Mouse (Mus musculus): Measurements from ENCODE around the gene Zbtb9. TPM values are rescaled to one million over a fixed set of nuclear protein-coding genes. Genes with fewer than 3 reads are reported as not detected.

Gene Zbtb9
- polyA plus RNA-seq, 1 experiment from 2014 or later, result 19.1 TPM

GRCm38 (mm10) chr17:27050853-27051252, 77.9 kb downstream of the Zbtb9 start:
- no peak overlapping the region for H3K9ac ChIP-seq (replicated peaks; ENCODE audit: low read depth, low read length)
- no peaks in the 10 kb centered on the region for H3K36me3 ChIP-seq (ENCODE audit: control insufficient read depth, insufficient read depth)
- no peak overlapping the region for H3K4me3 ChIP-seq (replicated peaks; ENCODE audit: low read length)
- H3K4me2 ChIP-seq (ENCODE audit: low read length), result no peak overlapping the region
- H3K9me3 ChIP-seq (ENCODE audit: control insufficient read depth, low read length), result 0 out of 2 replicates have a peak, but pooled peaks cover 2% of the 10 kb centered on the region
- peaks cover 6% of the 10 kb centered on the region; the same call in 1 of the 2 replicates for H3K27me3 ChIP-seq (replicated peaks; ENCODE audit: control insufficient read depth, insufficient read depth, low read length)
- H3K4me1 ChIP-seq (replicated peaks; ENCODE audit: control insufficient read depth, insufficient read depth, low read length), result no peaks in the 10 kb centered on the region
- WGBS, result 74% methylated on average over 5 of the region's 5 CpGs
- H3K27ac ChIP-seq (ENCODE audit: low read length), result no peak overlapping the region
- no peak for ATAC-seq

- Histone ChIP-seq H3K4me1 (replicated peaks; ENCODE audit: control insufficient read depth, insufficient read depth, low read length) (peaks cover 3% of the 10 kb centered on the region), H3K27ac (ENCODE audit: low read length) (no peak overlapping the region), H3K9ac (replicated peaks; ENCODE audit: low read depth, low read length) (no peak overlapping the region), H3K36me3 (ENCODE audit: control insufficient read depth, insufficient read depth) (no peaks in the 10 kb centered on the region), H3K4me2 (ENCODE audit: low read length) (no peak overlapping the region), H3K27me3 (replicated peaks; ENCODE audit: control insufficient read depth, insufficient read depth, low read length) (peaks cover 11% of the 10 kb centered on the region), H3K4me3 (replicated peaks; ENCODE audit: low read length) (no peak overlapping the region), H3K9me3 (ENCODE audit: control insufficient read depth, low read length) (0 out of 2 replicates have a peak, but pooled peaks cover 2% of the 10 kb centered on the region)
- ATAC-seq, result no peak
- 43% methylated on average over 10 of the region's 11 CpGs for WGBS
These were observed 78.5 kb downstream of the Zbtb9 start for GRCm38 (mm10) chr17:27051514-27051913.

- ATAC-seq, result no peak
- Histone ChIP-seq H3K27me3 (replicated peaks; ENCODE audit: control insufficient read depth, insufficient read depth, low read length) (peaks cover 43% of the 10 kb centered on the region), H3K9ac (replicated peaks; ENCODE audit: low read depth, low read length) (no peak overlapping the region), H3K4me3 (replicated peaks; ENCODE audit: low read length) (no peak overlapping the region), H3K27ac (ENCODE audit: low read length) (no peak overlapping the region), H3K4me2 (ENCODE audit: low read length) (peak overlapping the region; percentile 68), H3K9me3 (ENCODE audit: control insufficient read depth, low read length) (no peaks in the 10 kb centered on the region), H3K36me3 (ENCODE audit: control insufficient read depth, insufficient read depth) (no peaks in the 10 kb centered on the region), H3K4me1 (replicated peaks; ENCODE audit: control insufficient read depth, insufficient read depth, low read length) (peaks cover 13% of the 10 kb centered on the region)
- 1% methylated on average over 13 of the region's 13 CpGs for WGBS
These were observed 83.2 kb downstream of the Zbtb9 start for GRCm38 (mm10) chr17:27056170-27056569.

GRCm38 (mm10) chr17:27056812-27057516, 84.0 kb downstream of the Zbtb9 start, which contains the start of gene Itpr3:
Gene Itpr3, plus strand, starts transcription at chr17:27057304.
- ATAC-seq, result no peak
- Histone ChIP-seq H3K27ac (ENCODE audit: low read length) (no peak within 1 kb of the TSS), H3K4me3 (replicated peaks; ENCODE audit: low read length) (peak within 1 kb of the TSS; percentile 46), H3K9ac (replicated peaks; ENCODE audit: low read depth, low read length) (peak within 1 kb of the TSS; percentile 50), H3K4me2 (ENCODE audit: low read length) (peak within 1 kb of the TSS; percentile 68), H3K36me3 (ENCODE audit: control insufficient read depth, insufficient read depth) (no peaks in the 10 kb centered on the region), H3K9me3 (ENCODE audit: control insufficient read depth, low read length) (no peaks in the 10 kb centered on the region), H3K27me3 (replicated peaks; ENCODE audit: control insufficient read depth, insufficient read depth, low read length) (peaks cover 43% of the 10 kb centered on the region), H3K4me1 (replicated peaks; ENCODE audit: control insufficient read depth, insufficient read depth, low read length) (peaks cover 13% of the 10 kb centered on the region)
- WGBS, result 0% methylated on average over 52 of the region's 66 CpGs

GRCm38 (mm10) chr17:27057517-27058055, 84.6 kb downstream of the Zbtb9 start:
- Histone ChIP-seq H3K27me3 (replicated peaks; ENCODE audit: control insufficient read depth, insufficient read depth, low read length) (peaks cover 43% of the 10 kb centered on the region), H3K4me1 (replicated peaks; ENCODE audit: control insufficient read depth, insufficient read depth, low read length) (peaks cover 13% of the 10 kb centered on the region), H3K27ac (ENCODE audit: low read length) (no peak overlapping the region), H3K9ac (replicated peaks; ENCODE audit: low read depth, low read length) (peak overlapping the region; percentile 50), H3K9me3 (ENCODE audit: control insufficient read depth, low read length) (no peaks in the 10 kb centered on the region), H3K36me3 (ENCODE audit: control insufficient read depth, insufficient read depth) (no peaks in the 10 kb centered on the region), H3K4me3 (replicated peaks; ENCODE audit: low read length) (peak overlapping the region; percentile 46), H3K4me2 (ENCODE audit: low read length) (peak overlapping the region; percentile 68)
- WGBS, result 1% methylated on average over 24 of the region's 24 CpGs
- ATAC-seq, result no peak

Small RNA genes within 50 kb of the gene (microRNA-seq; reads per million reads assigned to microRNA genes)
- gene Mir3083 (1.5 reads per million), gene Mir6968 (1.7 reads per million)

Other genes with a start within 250 kb of the Zbtb9 start
- gene Bnip1, start 192.1 kb upstream of the Zbtb9 start, polyA plus RNA-seq (2015; fragmentation: Nextera tagmentation; extraction: Ambion mirVana), result 46.8 and 53.7 TPM in 2 replicates
- not detected in 2 replicates for gene Nkx2-5, start 128.2 kb upstream of the Zbtb9 start, polyA plus RNA-seq (2015; fragmentation: Nextera tagmentation; extraction: Ambion mirVana)
- 3.1 and 6.8 TPM in 2 replicates for gene Kifc5b, start 56.1 kb upstream of the Zbtb9 start, polyA plus RNA-seq (2015; fragmentation: Nextera tagmentation; extraction: Ambion mirVana)
- gene Phf1, start 40.1 kb upstream of the Zbtb9 start, polyA plus RNA-seq (2015; fragmentation: Nextera tagmentation; extraction: Ambion mirVana), result 16.2 and 19.7 TPM in 2 replicates
- 137 and 138 TPM in 2 replicates for gene Cuta, start 33.6 kb upstream of the Zbtb9 start, polyA plus RNA-seq (2015; fragmentation: Nextera tagmentation; extraction: Ambion mirVana)
- gene Syngap1, start 31.9 kb upstream of the Zbtb9 start, polyA plus RNA-seq (2015; fragmentation: Nextera tagmentation; extraction: Ambion mirVana), result 5.4 and 5.8 TPM in 2 replicates
- 2.2 and 2.7 TPM in 2 replicates for gene Bak1, start 55.8 kb downstream of the Zbtb9 start, polyA plus RNA-seq (2015; fragmentation: Nextera tagmentation; extraction: Ambion mirVana)
- gene Itpr3, start 84.1 kb downstream of the Zbtb9 start, polyA plus RNA-seq (2015; fragmentation: Nextera tagmentation; extraction: Ambion mirVana), result 0.63 and 0.73 TPM in 2 replicates
- 253 and 266 TPM in 2 replicates for gene Uqcc2, start 160.7 kb downstream of the Zbtb9 start, polyA plus RNA-seq (2015; fragmentation: Nextera tagmentation; extraction: Ambion mirVana)
- 0.30 TPM in 1 of 2 replicates, not detected in the other for gene Ip6k3, start 194.6 kb downstream of the Zbtb9 start, polyA plus RNA-seq (2015; fragmentation: Nextera tagmentation; extraction: Ambion mirVana)
- gene Lemd2, start 231.3 kb downstream of the Zbtb9 start, polyA plus RNA-seq (2015; fragmentation: Nextera tagmentation; extraction: Ambion mirVana), result 21.3 and 26.4 TPM in 2 replicates

All from forebrain, embryonic 16.5 days (tissue).